Mouse (Mus musculus): ENCODE results near the gene Acd.

The Acd gene

GRCm38 (mm10) chr8:105700966-105701824 is at the start of gene Acd, which contains the start of gene Pard6a:
Acd (minus strand) TSS chr8:105701102.
Pard6a (plus strand) TSS chr8:105701148.
- peak; percentile 95 for DNase-seq (ENCODE audit: low read depth, low spot score)

GRCm38 (mm10) chr8:105750606-105751005 is 49.7 kb upstream of the Acd start:
- peak; percentile 13 for DNase-seq (ENCODE audit: low read depth, low spot score)

GRCm38 (mm10) chr8:105743301-105743700 is 42.4 kb upstream of the Acd start:
- DNase-seq (ENCODE audit: low read depth, low spot score) = no peak

GRCm38 (mm10) chr8:105739216-105739615 is 38.3 kb upstream of the Acd start:
- no peak for DNase-seq (ENCODE audit: low read depth, low spot score)

- no peak for DNase-seq (ENCODE audit: low read depth, low spot score)
Measured at GRCm38 (mm10) chr8:105732186-105732585, 31.3 kb upstream of the Acd start.

- no peak for DNase-seq (ENCODE audit: low read depth, low spot score)
Measured at GRCm38 (mm10) chr8:105727397-105728124, 26.7 kb upstream of the Acd start.

- no peak for DNase-seq (ENCODE audit: low read depth, low spot score)
Measured at GRCm38 (mm10) chr8:105725726-105726125, 24.8 kb upstream of the Acd start.

- DNase-seq (ENCODE audit: low read depth, low spot score) = no peak
Measured at GRCm38 (mm10) chr8:105722861-105723260, 22.0 kb upstream of the Acd start.

GRCm38 (mm10) chr8:105719637-105720036 is 18.7 kb upstream of the Acd start:
- no peak for DNase-seq (ENCODE audit: low read depth, low spot score)

GRCm38 (mm10) chr8:105716302-105716945 is 15.5 kb upstream of the Acd start:
- no peak for DNase-seq (ENCODE audit: low read depth, low spot score)

GRCm38 (mm10) chr8:105715042-105715441 is 14.1 kb upstream of the Acd start:
- no peak for DNase-seq (ENCODE audit: low read depth, low spot score)

- peak; percentile 89 for DNase-seq (ENCODE audit: low read depth, low spot score)
Measured at GRCm38 (mm10) chr8:105714139-105714538, 13.2 kb upstream of the Acd start.

GRCm38 (mm10) chr8:105712286-105712685 is 11.4 kb upstream of the Acd start:
- no peak for DNase-seq (ENCODE audit: low read depth, low spot score)

GRCm38 (mm10) chr8:105709317-105709716 is 8.4 kb upstream of the Acd start:
- DNase-seq (ENCODE audit: low read depth, low spot score) = no peak

- DNase-seq (ENCODE audit: low read depth, low spot score) = no peak
Measured at GRCm38 (mm10) chr8:105708675-105709074, 7.8 kb upstream of the Acd start.

- DNase-seq (ENCODE audit: low read depth, low spot score) = peak; percentile 96
Measured at GRCm38 (mm10) chr8:105707498-105708403, 6.8 kb upstream of the Acd start, which contains the start of the genes 4933405L10Rik and Enkd1. 4933405L10Rik (plus strand) TSS chr8:105707655. Enkd1 (minus strand) TSS chr8:105708210.

- DNase-seq (ENCODE audit: low read depth, low spot score) = no peak
Measured at GRCm38 (mm10) chr8:105706426-105706825, 5.5 kb upstream of the Acd start.

GRCm38 (mm10) chr8:105704955-105705354 is 4.1 kb upstream of the Acd start:
- DNase-seq (ENCODE audit: low read depth, low spot score) = no peak

GRCm38 (mm10) chr8:105704146-105704812 is 3.4 kb upstream of the Acd start:
- no peak for DNase-seq (ENCODE audit: low read depth, low spot score)

- no peak for DNase-seq (ENCODE audit: low read depth, low spot score)
Measured at GRCm38 (mm10) chr8:105702731-105703415, 2.0 kb upstream of the Acd start.
